Mouse (Mus musculus) ovary, postnatal 10 days (tissue): ENCODE results near the gene Btbd35f28.
"Not testable (repeated sequence)": the region's sequence is repeated elsewhere in the genome, so short reads cannot be mapped to it uniquely, and the experiment has no call there.

ENCODE experiments used
- DNase-seq: peaks from one replicate; pipeline ENCODE4 v3.0.0; 2022; ENCODE audit warnings: low spot score

Gene Btbd35f28

GRCm38 (mm10) chrX:4196276-4196675, at the start of gene Btbd35f28:
Gene Btbd35f28 (plus strand): TSS chrX:4196576.
- DNase-seq = not testable (repeated sequence)
